Mouse (Mus musculus): ENCODE measurements at regions not wholly inside any gene's neighbourhood (a gene's known extent, or its start where the extent isn't known, plus 50 kb on each side); places are given as distances from the start of the nearest gene placed in this dataset.
"Not testable (repeated sequence)": the region's sequence is repeated elsewhere in the genome, so short reads cannot be mapped to it uniquely, and the experiment has no call there.

DNA sequence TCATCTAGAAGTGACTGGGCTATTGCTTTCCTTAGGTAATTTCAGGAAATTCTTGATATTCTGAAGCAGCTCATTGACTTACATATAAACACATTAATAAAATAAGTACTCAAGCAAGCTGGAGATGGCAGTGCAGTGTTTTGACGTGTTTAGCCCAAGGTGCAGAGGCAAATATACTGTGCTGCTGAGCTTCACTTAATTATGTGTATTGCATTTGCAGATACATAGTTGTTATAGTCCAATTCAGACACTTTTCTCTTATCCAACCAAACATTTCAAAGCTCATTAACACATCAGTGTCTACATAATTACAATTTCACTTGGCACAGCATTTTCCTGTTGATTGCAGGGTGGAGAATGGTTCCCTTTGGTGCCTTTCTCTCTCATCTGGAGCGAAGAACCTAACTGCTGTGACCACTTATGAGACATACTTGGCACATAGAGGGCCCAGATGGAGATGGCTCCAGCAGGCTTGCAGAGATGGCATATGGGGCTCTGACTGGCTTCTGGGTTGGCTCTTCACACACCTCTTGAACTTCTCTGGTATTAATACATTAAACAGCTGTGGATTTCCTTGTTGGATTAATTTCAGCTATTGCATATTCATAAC lies 803.9 kb upstream of the Gm10800 start:
- DNase-seq = no peak

DNA sequence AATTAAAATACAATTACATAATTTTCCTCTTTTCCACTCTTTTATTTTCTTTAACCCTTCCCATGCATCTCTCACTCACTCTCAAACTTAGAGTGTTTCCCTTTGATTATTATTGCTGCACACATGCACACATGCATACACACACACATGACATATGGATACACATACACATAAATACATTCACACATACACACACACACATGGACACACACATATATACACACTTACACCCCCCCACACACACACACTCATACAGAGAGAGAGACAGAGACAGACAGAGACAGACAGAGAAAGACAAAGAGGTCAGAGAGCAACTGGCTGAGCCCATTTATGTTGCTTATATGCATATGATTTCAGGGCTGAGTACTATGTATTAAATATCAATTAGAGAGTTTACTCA lies 764.2 kb upstream of the Gm10800 start:
- DNase-seq = no peak

DNA sequence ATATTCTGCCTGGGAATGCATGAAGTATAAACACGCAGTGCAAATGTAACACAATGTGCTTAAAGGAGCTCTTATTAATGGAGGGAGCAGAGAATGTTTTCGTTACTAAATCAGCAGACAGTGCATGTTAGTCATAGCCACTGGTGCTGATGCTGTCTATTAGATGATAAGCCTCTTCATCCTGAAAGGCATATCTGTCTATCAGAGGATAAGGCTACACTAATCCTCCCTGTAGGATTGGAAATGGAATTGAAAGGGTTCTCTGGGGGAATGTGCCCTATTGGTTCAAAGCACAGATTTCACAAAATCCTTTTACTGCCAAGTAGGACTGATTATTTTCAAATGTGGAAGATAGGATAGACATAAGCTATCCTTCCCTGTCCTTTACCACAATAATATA lies 763.4 kb upstream of the Gm10800 start:
- DNase-seq = no peak

DNA sequence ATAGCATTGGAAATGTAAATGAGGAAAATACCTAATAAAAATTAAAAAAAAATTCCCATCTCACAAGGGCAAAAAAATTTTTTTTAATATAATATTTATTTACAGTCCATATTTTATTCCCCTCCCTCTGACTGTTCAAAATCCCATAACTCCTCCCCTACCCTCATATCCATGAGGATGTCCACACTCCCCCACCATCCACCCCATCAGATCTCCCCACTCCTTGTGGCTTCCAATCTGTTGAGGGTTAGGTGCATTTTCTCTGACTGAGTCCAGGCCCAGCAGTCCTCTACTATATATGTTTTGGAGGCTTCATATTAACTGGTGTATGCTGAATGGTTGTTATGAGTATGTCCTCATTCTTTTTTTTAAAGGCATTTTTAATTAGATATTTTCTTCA lies 754.5 kb upstream of the Gm10800 start:
- DNase-seq = no peak

DNA sequence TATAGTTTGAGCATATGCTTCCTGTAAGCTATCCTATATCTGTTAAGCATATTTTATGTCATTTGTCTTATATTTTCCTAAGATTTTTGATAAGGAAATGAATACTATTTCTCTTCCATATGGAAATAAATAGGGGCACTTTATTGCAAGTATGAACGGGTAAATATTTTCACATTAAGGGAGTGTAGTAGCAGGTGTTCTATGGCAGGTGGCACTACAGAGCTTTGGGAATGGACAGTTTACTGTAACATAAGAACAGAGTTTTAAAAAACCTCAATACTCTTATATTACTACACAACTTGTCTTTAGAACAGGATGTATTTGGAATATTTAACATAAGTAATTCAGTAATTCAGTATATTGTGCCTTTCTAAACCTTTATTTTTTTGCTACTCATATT lies 742.4 kb upstream of the Gm10800 start:
- DNase-seq = no peak

DNA sequence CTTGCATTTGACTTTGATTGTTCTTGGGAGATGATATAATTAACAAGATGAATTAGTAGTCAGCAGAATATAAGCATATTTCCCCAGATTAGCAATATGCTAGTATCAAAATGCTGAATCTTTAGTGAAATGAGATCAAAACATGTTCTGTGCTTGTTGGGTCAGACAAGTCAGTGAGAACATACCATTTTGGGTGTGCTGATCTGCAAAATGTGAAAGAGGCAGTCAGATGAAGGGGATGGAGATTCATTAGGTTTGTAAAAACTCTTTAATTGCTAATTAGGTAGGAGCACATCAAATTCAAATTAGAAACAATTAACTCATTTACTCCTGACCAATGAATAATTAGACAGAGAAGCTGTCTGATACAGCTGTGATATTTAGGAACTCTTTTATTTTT lies 712.6 kb upstream of the Gm10800 start:
- no peak for DNase-seq

DNA sequence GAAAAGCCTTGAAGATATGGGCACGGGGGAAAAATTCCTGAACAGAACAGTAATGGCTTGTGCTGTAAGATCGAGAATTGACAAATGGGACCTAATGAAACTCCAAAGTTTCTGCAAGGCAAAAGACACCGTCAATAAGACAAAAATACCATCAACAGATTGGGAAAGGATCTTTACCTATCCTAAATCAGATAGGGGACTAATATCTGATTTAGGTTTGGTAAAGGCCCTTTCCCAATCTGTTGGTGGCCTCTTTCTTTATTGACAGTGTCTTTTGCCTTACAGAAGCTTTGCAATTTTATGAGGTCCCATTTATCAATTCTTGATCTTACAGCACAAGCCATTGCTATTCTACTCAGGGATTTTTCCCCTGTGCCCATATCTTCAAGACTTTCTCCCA lies 696.5 kb upstream of the Gm10800 start:
- not testable (repeated sequence) for DNase-seq

DNA sequence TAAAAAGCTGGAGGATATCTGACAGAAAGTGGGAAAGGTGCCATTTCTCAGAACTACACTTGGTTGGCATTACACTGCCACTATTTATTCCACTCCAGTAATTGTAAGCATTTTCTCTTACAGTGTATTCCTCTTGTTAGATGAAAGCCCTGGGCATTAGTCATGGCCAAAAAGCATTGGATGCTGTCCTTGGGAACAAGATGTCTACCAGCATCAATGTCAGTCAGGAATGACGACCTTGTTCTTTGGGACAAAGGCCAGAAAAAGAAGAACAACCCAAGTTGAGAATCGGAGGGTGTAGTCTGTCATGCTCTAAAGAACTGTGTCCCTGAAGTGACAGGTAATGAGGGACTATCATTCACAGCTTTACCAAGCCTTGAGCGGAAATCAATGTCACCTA lies 662.1 kb upstream of the Gm10800 start:
- DNase-seq = peak; percentile 1
